ENCODE assay signal across 11 mouse cellular contexts in the genomic region with DNA sequence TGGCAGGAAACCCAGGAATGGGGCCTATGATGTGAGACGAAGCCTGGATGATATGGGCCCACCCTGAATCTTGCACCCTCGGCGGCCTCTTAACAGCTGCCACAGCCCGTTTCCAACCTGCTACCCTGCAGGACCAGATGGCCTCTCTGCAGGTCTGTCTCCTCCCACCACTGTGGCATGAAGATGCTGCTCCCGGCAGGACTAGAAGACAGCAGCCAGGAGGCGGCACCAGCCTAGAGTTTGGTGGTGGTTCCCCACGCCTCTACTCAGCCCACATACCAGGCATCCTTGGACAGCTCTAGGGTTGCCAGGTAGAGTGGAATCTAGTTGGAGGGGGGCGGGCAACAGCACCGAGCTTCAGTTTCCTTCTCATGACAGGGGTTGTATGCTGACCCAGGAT.
A peak's percentile ranks its signal among the peaks of the same experiment; 100 is the strongest.
DNase-seq lines count a peak whose midpoint lies in the region; ATAC-seq and TF ChIP-seq lines count a peak whose summit lies in the region.
"Had no signal": no experiment of that assay in that cellular context is flagged by ENCODE, and none has a peak within 500 bp of the region (broad histone marks: within the 10 kb centered on the region; RNA-seq: fewer than 3 reads in every experiment).

No protein-coding gene starts in this region.

- H3K4me3 ChIP-seq in hindbrain, embryonic 16.5 days (ENCODE audit: low read length) = no peak overlapping the region
- H3K4me3 ChIP-seq in hindbrain, embryonic 12.5 days = no peak overlapping the region
- H3K4me3 ChIP-seq in lung, postnatal 0 days (ENCODE audit: low read depth, low read length) = no peak overlapping the region
- H3K4me3 ChIP-seq: forebrain, embryonic 10.5 days; liver, embryonic 13.5 days had no signal

- TF ChIP-seq CTCF in lung, postnatal 0 days (IDR thresholded peaks at IDR 0.05) = 0 out of 2 replicates have a peak, but pooled peaks have one; percentile 5

- no peak overlapping the region for H3K27ac ChIP-seq in hindbrain, embryonic 16.5 days (ENCODE audit: low read depth, low read length)
- no peak overlapping the region for H3K27ac ChIP-seq in hindbrain, embryonic 12.5 days
- no peak overlapping the region for H3K27ac ChIP-seq in lung, postnatal 0 days (ENCODE audit: low read length)
- H3K27ac ChIP-seq: forebrain, embryonic 10.5 days; liver, embryonic 13.5 days had no signal

- no peak for TF ChIP-seq EP300 in lung, postnatal 0 days (IDR thresholded peaks at IDR 0.05)

- H3K9ac ChIP-seq in hindbrain, embryonic 16.5 days (ENCODE audit: low read depth, low read length) = no peak overlapping the region
- H3K9ac ChIP-seq in hindbrain, embryonic 12.5 days = no peak overlapping the region
- no peak overlapping the region for H3K9ac ChIP-seq in lung, postnatal 0 days (replicated peaks; ENCODE audit: low read depth)
- H3K9ac ChIP-seq: liver, embryonic 13.5 days had no signal

- 59% methylated on average over 9 of the region's 9 CpGs for WGBS in hindbrain, embryonic 16.5 days
- 76% methylated on average over 8 of the region's 9 CpGs for WGBS in hindbrain, embryonic 12.5 days
- WGBS in lung, postnatal 0 days = 66% methylated on average over 9 of the region's 9 CpGs

- H3K36me3 ChIP-seq in hindbrain, embryonic 16.5 days (ENCODE audit: control insufficient read depth, insufficient read depth, low read length) = no peaks in the 10 kb centered on the region
- H3K36me3 ChIP-seq in hindbrain, embryonic 12.5 days = peaks cover 16% of the 10 kb centered on the region
- H3K36me3 ChIP-seq in lung, postnatal 0 days (ENCODE audit: insufficient read depth, low read length) = no peaks in the 10 kb centered on the region
- H3K36me3 ChIP-seq: liver, embryonic 13.5 days had no signal

- no peaks in the 10 kb centered on the region; the same call in 1 of the 2 replicates for H3K4me1 ChIP-seq in hindbrain, embryonic 16.5 days (ENCODE audit: control insufficient read depth, insufficient read depth, low read depth, low read length)
- H3K4me1 ChIP-seq in hindbrain, embryonic 12.5 days = no peaks in the 10 kb centered on the region
- H3K4me1 ChIP-seq in lung, postnatal 0 days (ENCODE audit: insufficient read depth, low read depth, low read length) = no peaks in the 10 kb centered on the region
- H3K4me1 ChIP-seq: forebrain, embryonic 10.5 days; liver, embryonic 13.5 days had no signal

- no peak overlapping the region for H3K4me2 ChIP-seq in hindbrain, embryonic 16.5 days (ENCODE audit: low read length)
- no peak overlapping the region for H3K4me2 ChIP-seq in hindbrain, embryonic 12.5 days (replicated peaks)
- no peak overlapping the region for H3K4me2 ChIP-seq in lung, postnatal 0 days (replicated peaks; ENCODE audit: low read depth, low read length)
- H3K4me2 ChIP-seq: liver, embryonic 13.5 days had no signal

- DNase-seq in lung, postnatal 0 days (ENCODE audit: low spot score) = no peak
- DNase-seq in lung, postnatal 25 days (ENCODE audit: low spot score) = no peak
- peak; percentile 83 for DNase-seq in cerebellum, adult 9-11 months
- DNase-seq in right cerebral cortex, postnatal 14 days = peak; percentile 13
- no peak for DNase-seq in neural tube, embryonic 10.5 days (ENCODE audit: extremely low spot score, low spot score)
- DNase-seq: heart, adult 18-20 months; liver, embryonic 13.5 days had no signal

- no peaks in the 10 kb centered on the region for H3K27me3 ChIP-seq in hindbrain, embryonic 16.5 days (replicated peaks; ENCODE audit: control insufficient read depth, insufficient read depth, low read length)
- no peaks in the 10 kb centered on the region for H3K27me3 ChIP-seq in hindbrain, embryonic 12.5 days
- H3K27me3 ChIP-seq in lung, postnatal 0 days (replicated peaks; ENCODE audit: insufficient read depth, low read length) = no peaks in the 10 kb centered on the region
- H3K27me3 ChIP-seq: liver, embryonic 13.5 days had no signal

- peak; percentile 66 for ATAC-seq in hindbrain, embryonic 16.5 days
- no peak for ATAC-seq in hindbrain, embryonic 12.5 days (ENCODE audit: low FRiP score)
- no peak for ATAC-seq in lung, postnatal 0 days
- ATAC-seq in erythroid progenitor cell, adult 5-6 weeks (replicated peaks; ENCODE audit: low FRiP score, poor library complexity, severe bottlenecking) = no peak

- no peaks in the 10 kb centered on the region for H3K9me3 ChIP-seq in hindbrain, embryonic 16.5 days (ENCODE audit: control insufficient read depth, low read length)
- no peaks in the 10 kb centered on the region for H3K9me3 ChIP-seq in hindbrain, embryonic 12.5 days (replicated peaks)
- H3K9me3 ChIP-seq in lung, postnatal 0 days (ENCODE audit: low read length) = no peaks in the 10 kb centered on the region
- H3K9me3 ChIP-seq: forebrain, embryonic 10.5 days; liver, embryonic 13.5 days had no signal

Comparison
In these comparisons a context has a peak if more than half of its experiments do, and no peak if none do; other contexts are left out.
1. DNase-seq: peak in cerebellum, adult 9-11 months (single experiment) and right cerebral cortex, postnatal 14 days (single experiment); none in lung, postnatal 0 days (single experiment), lung, postnatal 25 days (single experiment) and neural tube, embryonic 10.5 days (single experiment).